Mouse (Mus musculus) macrophage (primary cell): Measurements from ENCODE around the gene Fbxo45. TPM values are rescaled to one million over a fixed set of nuclear protein-coding genes. Genes with fewer than 3 reads are reported as not detected.
"Not testable (repeated sequence)": the region's sequence is repeated elsewhere in the genome, so short reads cannot be mapped to it uniquely, and the experiment has no call there.

Experiments used
- H3K27ac ChIP-seq: fragments of 350-480 bp; formaldehyde crosslinking; 2 replicates; pipeline ENCODE4 v1.9.0; 2021
- H3K36me3 ChIP-seq: fragments of 350-480 bp; formaldehyde crosslinking; 2 replicates; pipeline ENCODE4 v1.9.0; 2021; ENCODE audit errors: inconsistent target
- H3K4me3 ChIP-seq: fragments of 350-480 bp; formaldehyde crosslinking; 2 replicates; pipeline ENCODE4 v1.9.0; 2021; ENCODE audit errors: inconsistent target
- H3K79me2 ChIP-seq: fragments of 350-480 bp; formaldehyde crosslinking; 2 replicates; pipeline ENCODE4 v1.9.0; 2021; ENCODE audit errors: inconsistent target
- WGBS: methylation state at CpG from one replicate; pipeline ENCODE4 v1.1.7; 2026; ENCODE audit warnings: inconsistent platforms; ENCODE audit not compliant: missing documents; 5-methylcytosine and 5-hydroxymethylcytosine counted together
- polyA plus RNA-seq: library from polyadenylated mRNA; stranded (reverse); fragments of 250-400 nt; gene quantifications from 3 replicates; pipeline ENCODE4 v1.2.4, GENCODE M21; 2018; ENCODE audit warnings: inconsistent platforms

The Fbxo45 gene
- polyA plus RNA-seq, 1 experiment from 2014 or later: 7.9 TPM

DNA sequence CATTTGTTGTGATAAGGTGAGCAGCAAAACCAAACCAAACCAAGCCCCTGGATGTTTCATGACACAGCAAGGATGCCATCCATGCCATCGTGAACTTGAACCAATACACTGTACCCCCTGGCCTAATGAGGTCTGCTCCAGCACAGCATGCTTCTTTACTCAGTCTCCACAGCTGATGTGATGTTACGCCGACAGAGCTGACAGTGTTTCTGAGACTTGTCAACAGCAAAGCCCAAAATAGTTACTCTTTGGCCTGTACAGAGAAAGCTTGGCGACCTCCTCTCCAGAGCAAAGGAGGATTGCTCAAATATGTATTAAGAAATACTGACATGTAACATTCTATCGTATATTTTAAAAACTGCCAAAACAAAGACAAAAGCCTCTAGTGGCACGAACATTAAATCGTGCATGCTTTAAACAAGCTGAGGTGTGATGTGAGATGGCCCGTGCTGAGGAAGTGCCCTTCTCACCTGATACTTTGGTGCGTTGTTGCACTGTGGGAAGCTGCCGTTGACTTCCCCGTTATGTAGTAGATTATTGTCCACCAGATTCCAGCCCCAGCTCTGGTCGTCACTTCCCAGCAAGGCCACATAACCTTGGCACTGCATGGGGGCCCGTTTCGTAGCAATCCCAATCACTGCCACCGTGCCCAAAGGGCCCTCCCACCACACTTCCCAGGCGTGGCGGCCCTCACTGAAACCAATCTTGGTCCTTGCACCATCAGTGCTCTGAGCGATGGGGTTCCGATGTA is 8.9 kb downstream of the Fbxo45 start:
- Histone ChIP-seq H3K4me3 (no peak overlapping the region), H3K79me2 (peaks cover 54% of the 10 kb centered on the region), H3K36me3 (no peaks in the 10 kb centered on the region; the same call in 1 of the 2 replicates), H3K27ac (no peak overlapping the region)
- 93% methylated on average over 19 of the region's 19 CpGs for WGBS

DNA sequence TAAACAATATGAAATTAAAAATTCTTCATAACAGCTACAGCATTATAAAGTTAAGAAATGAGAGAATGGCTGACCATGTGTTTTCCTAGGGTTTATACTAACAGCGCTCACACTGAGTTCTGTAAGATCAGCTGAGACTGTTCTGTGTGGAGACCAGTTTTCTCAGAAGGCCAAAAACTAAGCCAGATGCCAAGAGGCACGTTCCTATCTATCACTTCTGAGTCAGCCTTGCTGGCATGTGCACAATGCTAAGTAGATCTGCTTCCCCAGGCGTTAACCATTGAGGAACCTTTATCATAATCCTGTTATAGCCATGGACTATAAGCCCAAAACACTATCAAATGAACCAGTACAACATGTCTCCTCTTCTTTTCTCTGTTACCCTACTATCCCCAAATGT is 14.9 kb downstream of the Fbxo45 start:
- H3K36me3 ChIP-seq, H3K27ac ChIP-seq: not testable (repeated sequence)

DNA sequence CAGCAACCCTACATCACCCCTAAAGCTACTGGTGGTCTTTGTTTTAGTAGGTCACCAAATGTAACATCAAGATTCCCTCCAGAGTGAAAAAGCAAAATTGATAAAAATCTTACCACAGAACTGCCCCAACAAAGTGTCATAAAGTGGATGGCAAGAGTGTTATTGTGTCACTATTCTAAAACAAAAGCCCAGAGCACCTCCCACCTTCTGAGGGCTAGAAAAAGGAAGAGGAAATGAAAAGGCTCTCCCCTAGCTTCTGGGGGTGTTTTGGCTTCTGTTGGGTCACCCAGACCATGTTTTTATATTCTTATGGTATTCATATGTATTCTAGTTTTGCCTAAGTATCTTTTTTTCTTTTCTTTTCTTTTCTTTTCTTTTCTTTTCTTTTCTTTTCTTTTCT is 24.6 kb downstream of the Fbxo45 start:
- Histone ChIP-seq H3K79me2 (no peaks in the 10 kb centered on the region), H3K36me3 (no peaks in the 10 kb centered on the region), H3K4me3 (no peak overlapping the region), H3K27ac (no peak overlapping the region)

More for the DNA sequence above, 14.9 kb downstream of the Fbxo45 start:
- WGBS: 72% methylated on average over 2 of the region's 3 CpGs
- not testable (repeated sequence) for H3K79me2 ChIP-seq, H3K4me3 ChIP-seq

DNA sequence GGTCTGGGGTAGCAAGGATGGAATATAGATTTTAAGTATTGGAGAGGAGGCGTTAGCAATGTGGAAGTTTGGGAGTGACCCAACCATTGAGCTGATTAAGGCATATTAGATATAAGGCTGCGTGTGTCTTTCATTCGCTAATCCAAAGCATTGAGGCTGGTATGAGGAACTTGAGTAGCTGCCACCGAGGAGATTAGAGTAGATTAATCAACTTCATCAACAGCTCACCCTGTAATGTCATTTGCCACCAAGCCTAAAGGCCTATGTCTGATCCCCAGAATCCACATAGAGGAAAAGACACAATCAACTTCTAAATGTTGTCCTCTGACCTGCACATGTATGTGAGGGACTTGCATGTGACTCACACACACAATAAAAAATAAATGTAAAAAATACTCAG is 25.2 kb downstream of the Fbxo45 start:
- Histone ChIP-seq H3K79me2 (no peaks in the 10 kb centered on the region), H3K4me3 (no peak overlapping the region), H3K36me3 (no peaks in the 10 kb centered on the region), H3K27ac (no peak overlapping the region)
- whole genome bisulfite sequencing: 82% methylated on average over 4 of the region's 4 CpGs

DNA sequence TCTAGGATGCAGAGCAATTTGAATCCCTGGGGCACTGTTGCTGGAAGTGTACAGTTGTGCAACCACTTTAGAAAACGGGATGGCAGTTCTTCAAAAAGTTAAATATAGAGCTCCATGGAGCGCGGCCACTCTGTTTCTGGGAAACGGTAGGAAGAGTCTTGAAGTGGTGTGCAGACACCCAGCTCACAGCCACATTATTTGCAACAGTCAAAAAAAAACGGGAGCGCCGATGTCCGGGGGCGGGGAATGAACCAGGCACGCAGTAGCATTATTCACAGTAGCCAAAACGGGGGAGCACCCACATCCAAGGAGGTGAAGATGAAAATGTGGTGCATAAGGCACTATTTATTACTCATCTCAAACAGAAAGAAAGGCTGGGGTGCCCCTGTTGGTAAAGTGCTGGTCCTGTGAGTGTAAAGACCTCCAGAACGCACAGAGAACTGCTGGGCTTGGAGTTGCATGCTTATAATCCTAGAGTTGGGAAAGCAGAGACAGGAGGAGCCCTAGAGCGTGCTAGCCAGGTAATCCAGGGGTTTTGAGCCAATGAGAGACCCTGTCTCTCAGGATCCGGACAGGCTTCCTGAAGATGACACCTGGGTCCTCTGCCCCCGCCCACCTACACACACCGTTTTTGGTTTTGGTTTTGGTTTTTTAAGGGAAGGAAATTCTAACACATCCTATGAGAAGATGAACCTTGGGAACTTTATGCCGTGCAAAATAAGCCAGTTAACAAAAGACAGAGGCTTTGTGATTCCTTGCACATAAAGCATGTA is 32.0 kb downstream of the Fbxo45 start:
- H3K79me2 ChIP-seq: no peaks in the 10 kb centered on the region
- no peak overlapping the region for H3K4me3 ChIP-seq
- 71% methylated on average over 17 of the region's 17 CpGs for WGBS
- H3K36me3 ChIP-seq: no peaks in the 10 kb centered on the region
- no peak overlapping the region for H3K27ac ChIP-seq

DNA sequence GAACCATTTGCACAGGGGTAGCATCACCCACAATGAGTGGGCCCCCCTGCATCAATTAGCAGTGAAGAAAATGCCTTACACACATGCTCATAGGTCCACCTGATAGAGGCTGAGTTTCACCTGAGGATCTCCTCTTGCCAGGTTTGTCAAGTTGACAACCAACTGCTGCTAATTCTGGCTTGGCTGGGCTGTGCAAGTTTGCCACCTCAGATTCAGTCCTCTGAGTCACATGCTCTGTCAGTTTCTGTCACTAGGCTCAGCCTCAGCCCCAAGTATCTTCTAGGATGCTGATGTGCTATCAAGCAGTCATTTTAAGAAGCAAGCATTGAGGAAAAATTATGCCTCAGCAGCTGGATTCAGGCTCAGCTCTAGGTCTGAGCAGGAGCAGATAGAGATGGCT is 32.8 kb downstream of the Fbxo45 start:
- H3K4me3 ChIP-seq: no peak overlapping the region
- H3K36me3 ChIP-seq: no peaks in the 10 kb centered on the region
- no peaks in the 10 kb centered on the region for H3K79me2 ChIP-seq
- H3K27ac ChIP-seq: no peak overlapping the region

DNA sequence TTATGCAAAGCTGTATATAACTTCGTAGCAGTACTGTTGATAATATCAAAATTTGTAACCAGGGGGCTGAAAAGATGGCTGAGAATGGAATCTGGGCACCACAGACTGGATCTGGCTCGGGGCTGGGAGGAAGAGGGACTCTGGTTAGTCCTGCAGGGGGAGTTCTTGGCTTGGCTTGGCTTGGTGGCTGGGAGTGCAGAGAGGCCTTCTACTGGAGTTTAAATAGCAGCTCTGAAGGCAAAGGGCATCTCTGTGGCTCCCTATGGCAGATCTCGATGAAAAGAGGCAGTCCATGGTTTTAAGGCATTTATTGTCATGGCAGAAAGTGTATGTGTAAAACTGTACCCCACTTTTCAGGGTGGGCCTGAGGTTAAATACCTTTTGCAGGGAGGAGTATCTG is 42.1 kb downstream of the Fbxo45 start:
- Histone ChIP-seq H3K36me3 (no peaks in the 10 kb centered on the region), H3K27ac (no peak overlapping the region), H3K79me2 (no peaks in the 10 kb centered on the region), H3K4me3 (no peak overlapping the region)
- 90% methylated on average over 3 of the region's 3 CpGs for WGBS

DNA sequence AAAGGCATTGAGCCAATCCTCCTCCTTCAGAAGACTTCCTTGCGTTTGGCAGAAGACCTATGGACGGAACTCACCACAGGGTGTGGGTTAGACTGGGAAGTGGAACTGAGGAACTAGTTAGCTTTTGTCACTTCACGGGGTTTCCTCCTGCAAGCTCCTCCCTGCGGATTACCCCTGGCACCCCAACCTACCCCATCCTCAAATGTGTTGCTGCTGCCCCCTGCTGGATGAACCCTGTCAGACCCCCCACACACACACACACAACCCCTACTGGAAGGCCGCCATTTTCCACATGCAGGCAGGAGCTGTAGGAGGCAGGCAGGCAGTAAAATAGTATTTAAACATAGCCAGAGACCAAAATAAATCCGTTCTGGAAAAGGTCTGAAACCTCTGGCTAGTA is 44.3 kb downstream of the Fbxo45 start:
- no peak overlapping the region for H3K4me3 ChIP-seq
- no peaks in the 10 kb centered on the region for H3K79me2 ChIP-seq
- H3K27ac ChIP-seq: peak overlapping the region; percentile 71
- H3K36me3 ChIP-seq: no peaks in the 10 kb centered on the region
- 20% methylated on average over 6 of the region's 6 CpGs for WGBS

DNA sequence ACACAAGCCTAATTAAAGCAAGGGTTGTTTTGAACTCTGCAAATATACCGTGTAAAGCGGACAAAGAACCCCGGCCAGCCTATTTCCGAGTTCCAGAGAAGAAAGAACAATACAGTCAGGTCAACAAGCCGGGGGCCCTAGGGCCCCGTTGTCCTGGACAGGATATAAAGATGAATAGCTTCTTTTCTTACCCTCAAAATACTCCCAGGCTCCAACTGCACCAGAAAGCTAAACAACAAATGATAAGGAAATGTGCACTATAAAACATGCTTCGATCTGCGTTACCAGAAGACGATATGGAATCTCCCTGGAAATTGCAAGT is 46.0 kb downstream of the Fbxo45 start:
- H3K4me3 ChIP-seq: no peak overlapping the region
- H3K27ac ChIP-seq: peak overlapping the region; percentile 70
- H3K79me2 ChIP-seq: no peaks in the 10 kb centered on the region
- 79% methylated on average over 9 of the region's 9 CpGs for WGBS
- H3K36me3 ChIP-seq: no peaks in the 10 kb centered on the region

DNA sequence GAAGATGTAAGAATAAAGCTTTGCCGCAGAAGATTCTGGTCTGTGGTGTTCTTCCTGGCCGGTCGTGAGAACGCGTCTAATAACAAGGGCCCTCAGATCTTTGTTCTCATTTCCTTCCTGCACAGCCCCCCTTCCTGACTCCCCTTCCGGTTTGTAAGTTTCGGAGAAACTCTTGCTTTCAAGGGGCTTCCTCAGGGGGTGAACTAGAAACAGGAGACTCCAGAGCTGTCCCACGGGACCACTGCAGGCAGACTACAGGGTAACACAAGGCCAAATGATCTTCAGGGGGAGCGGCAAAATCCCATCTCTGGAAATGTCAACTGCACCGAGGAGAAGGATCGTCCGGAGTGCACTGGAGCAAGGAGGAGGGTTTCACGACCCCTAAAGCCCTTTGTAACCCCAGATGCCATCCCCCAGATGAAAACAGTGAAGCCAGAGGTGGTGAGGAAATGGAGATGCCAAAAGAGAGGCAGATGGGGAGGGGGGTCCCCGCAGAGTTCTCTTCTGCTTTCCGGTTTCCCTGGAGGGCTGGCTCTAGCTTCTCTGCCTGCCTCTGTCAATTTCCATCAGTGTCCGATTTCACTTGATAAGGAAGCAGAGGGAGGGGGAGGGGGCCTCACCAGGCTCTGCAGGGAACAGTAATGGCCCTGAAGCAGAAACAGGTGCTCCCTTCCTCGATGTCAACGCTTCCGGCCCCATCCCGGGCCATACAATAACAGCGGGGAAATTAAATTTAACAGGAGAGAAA is 46.5 kb downstream of the Fbxo45 start:
- Histone ChIP-seq H3K4me3 (peak overlapping the region; percentile 9; the same call in 1 of the 2 replicates), H3K79me2 (no peaks in the 10 kb centered on the region), H3K36me3 (no peaks in the 10 kb centered on the region), H3K27ac (peak overlapping the region; percentile 70)
- WGBS: 79% methylated on average over 20 of the region's 21 CpGs

DNA sequence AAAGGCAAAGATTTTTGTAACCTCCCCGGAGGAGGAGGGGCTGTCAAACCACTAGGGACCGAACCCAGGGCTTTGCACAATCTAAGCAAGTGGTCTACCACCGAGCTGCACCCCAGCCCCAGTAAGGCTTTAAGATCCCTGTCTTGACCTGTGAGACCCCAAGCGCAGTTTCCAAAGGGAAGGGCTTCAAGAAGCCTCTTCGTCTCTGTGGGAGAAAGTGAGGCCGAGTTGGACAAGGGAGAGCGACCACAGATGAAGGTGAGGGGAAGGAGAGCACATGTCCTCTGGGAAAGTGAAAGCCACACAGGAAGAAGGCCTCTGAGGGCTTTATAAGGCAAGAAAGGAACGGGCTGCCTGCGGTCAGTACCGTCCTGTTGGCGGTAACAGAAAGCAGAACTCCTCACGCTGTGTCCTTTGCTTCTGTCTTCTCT is 56.9 kb downstream of the Fbxo45 start:
- peak overlapping the region; percentile 12; the same call in 1 of the 2 replicates for H3K4me3 ChIP-seq
- H3K36me3 ChIP-seq: no peaks in the 10 kb centered on the region
- peaks cover 4% of the 10 kb centered on the region; the same call in 1 of the 2 replicates for H3K79me2 ChIP-seq
- H3K27ac ChIP-seq: peak overlapping the region; percentile 99
- under 1% methylated on average over 12 of the region's 12 CpGs for WGBS

DNA sequence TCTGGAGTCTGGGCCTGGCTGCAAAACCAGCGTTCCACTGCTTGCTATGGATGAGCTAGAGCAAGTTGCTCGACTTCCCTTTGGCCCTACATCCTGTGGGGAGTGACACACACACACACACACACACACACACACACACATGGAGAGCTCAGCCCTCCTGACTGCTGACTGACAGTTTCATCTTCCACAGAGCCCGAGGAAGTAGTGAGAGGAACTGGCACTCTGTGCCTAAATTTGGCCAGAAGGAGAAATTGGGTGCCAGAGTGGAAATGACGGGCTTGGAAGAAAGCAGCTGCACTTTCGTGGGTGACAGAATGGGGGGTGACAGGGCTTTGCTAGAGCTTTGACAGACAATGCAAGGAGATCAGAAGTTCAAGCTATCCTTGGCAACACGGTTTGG is 57.8 kb downstream of the Fbxo45 start:
- H3K4me3 ChIP-seq: peak overlapping the region; percentile 12; the same call in 1 of the 2 replicates
- H3K36me3 ChIP-seq: no peaks in the 10 kb centered on the region
- peaks cover 4% of the 10 kb centered on the region; the same call in 1 of the 2 replicates for H3K79me2 ChIP-seq
- peak overlapping the region; percentile 99 for H3K27ac ChIP-seq
- whole genome bisulfite sequencing: 1% methylated on average over 6 of the region's 6 CpGs

DNA sequence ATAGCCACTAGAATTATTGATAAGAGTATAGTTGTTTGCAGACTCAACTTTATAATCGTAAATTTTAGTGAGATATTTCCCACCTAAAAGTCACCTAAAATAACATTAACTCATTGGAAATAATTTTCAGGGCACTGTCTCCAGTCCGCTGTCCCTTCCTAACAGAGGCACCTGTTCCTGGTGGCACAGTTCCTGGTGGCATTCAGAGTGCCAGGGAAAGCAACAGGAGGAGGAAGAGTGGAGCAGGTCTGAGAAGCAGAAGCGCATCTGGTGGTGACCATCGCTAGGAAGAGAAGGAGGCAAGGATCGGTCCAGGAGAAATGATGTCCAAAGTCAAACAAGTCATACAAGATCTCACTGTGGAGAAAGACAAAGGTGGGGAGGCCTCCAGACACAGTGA is 60.9 kb downstream of the Fbxo45 start:
- H3K79me2 ChIP-seq: peaks cover 4% of the 10 kb centered on the region; the same call in 1 of the 2 replicates
- H3K4me3 ChIP-seq: no peak overlapping the region
- 98% methylated on average over 5 of the region's 5 CpGs for WGBS
- no peaks in the 10 kb centered on the region for H3K36me3 ChIP-seq
- no peak overlapping the region for H3K27ac ChIP-seq
